Mouse (Mus musculus) cortical plate, adult 2 months (tissue): ENCODE results near the gene Zdhhc22.

Source experiments
- CTCF ChIP-seq: fragments of 200-500 bp; IDR thresholded peaks from 2 replicates; pipeline ENCODE4 v1.5.1; 2011; ENCODE audit warnings: mild to moderate bottlenecking, control low read depth, low read length; ENCODE audit not compliant: insufficient read depth; ENCODE audit errors: extremely low read depth
- POLR2A ChIP-seq: fragments of 200-500 bp; IDR thresholded peaks from 2 replicates; pipeline ENCODE4 v1.6.1; 2011; ENCODE audit warnings: mild to moderate bottlenecking, low read length, control low read depth; ENCODE audit not compliant: insufficient read depth; ENCODE audit errors: extremely low read depth

DNA sequence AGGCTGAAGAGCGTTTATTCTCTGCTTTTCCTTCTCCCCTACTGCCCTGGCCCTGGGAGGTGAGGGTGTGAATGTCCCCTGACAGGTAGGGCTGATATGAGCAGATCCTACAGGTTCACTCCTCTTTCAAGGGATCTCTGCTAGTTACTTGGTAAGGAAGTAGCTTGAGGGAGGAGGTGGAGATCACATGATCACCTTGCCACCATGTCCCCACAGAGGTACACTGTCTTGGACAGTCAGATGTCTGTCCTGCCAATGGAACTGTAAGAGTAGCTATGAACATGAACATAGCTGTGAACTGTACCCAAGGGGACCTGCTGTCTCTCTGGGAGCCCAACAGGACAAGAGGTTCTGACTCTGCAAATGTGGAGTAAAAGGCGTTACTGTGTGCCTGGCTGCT is 37.8 kb upstream of the Zdhhc22 start:
- TF ChIP-seq CTCF, result no peak
- no peak for TF ChIP-seq POLR2A
